Mouse (Mus musculus) brown adipose tissue, adult 24 weeks (tissue): ENCODE results near the gene Ccdc130. TPM values are rescaled to one million over a fixed set of nuclear protein-coding genes. Genes with fewer than 3 reads are reported as not detected.
A peak's percentile ranks its signal among the peaks of the same experiment; 100 is the strongest.
"Not testable (repeated sequence)": the region's sequence is repeated elsewhere in the genome, so short reads cannot be mapped to it uniquely, and the experiment has no call there.

Source experiments
- H3K27ac ChIP-seq: fragments of 200-500 bp; replicated peaks from 2 replicates; pipeline ENCODE4 v1.5.1; 2012; ENCODE audit warnings: low read depth, mild to moderate bottlenecking, low read length
- H3K4me1 ChIP-seq: fragments of 200-500 bp; 2 replicates; pipeline ENCODE4 v1.6.1; 2012; ENCODE audit warnings: low read length, mixed read lengths; ENCODE audit not compliant: control insufficient read depth, insufficient read depth, insufficient read length
- H3K4me3 ChIP-seq: fragments of 200-500 bp; 2 replicates; pipeline ENCODE4 v1.5.1; 2012; ENCODE audit warnings: low read depth, mild to moderate bottlenecking, low read length, moderate library complexity; ENCODE audit not compliant: insufficient read depth
- polyA plus RNA-seq: library from polyadenylated mRNA; stranded (reverse); fragments of >200 nt; gene quantifications from 2 replicates; pipeline ENCODE4 v1.2.4, GENCODE M21; 2012; ENCODE audit not compliant: missing spikeins, insufficient read depth, insufficient read length

The Ccdc130 gene
- polyA plus RNA-seq: 6.9 and 8.5 TPM in 2 replicates

GRCm38 (mm10) chr8:84269950-84270773, at the start of gene Ccdc130:
TSS of gene Ccdc130 (minus strand) at chr8:84270380.
- H3K4me3 ChIP-seq: peak within 1 kb of the TSS; percentile 95
- H3K27ac ChIP-seq: peak within 1 kb of the TSS; percentile 85
- H3K4me1 ChIP-seq: peaks cover 3% of the 10 kb centered on the region; the same call in 1 of the 2 replicates

GRCm38 (mm10) chr8:84308376-84308775, 38.2 kb upstream of the Ccdc130 start:
- H3K4me3 ChIP-seq: no peak overlapping the region
- H3K4me1 ChIP-seq: no peaks in the 10 kb centered on the region
- H3K27ac ChIP-seq: no peak overlapping the region

GRCm38 (mm10) chr8:84303951-84304350, 33.8 kb upstream of the Ccdc130 start:
- Histone ChIP-seq H3K4me1 (no peaks in the 10 kb centered on the region), H3K27ac (no peak overlapping the region), H3K4me3 (no peak overlapping the region)

- H3K4me3 ChIP-seq: no peak overlapping the region
- H3K4me1 ChIP-seq: no peaks in the 10 kb centered on the region
- H3K27ac ChIP-seq: no peak overlapping the region
Measured at GRCm38 (mm10) chr8:84297029-84297785, 27.0 kb upstream of the Ccdc130 start.

GRCm38 (mm10) chr8:84291688-84292087, 21.5 kb upstream of the Ccdc130 start:
- Histone ChIP-seq H3K27ac (no peak overlapping the region), H3K4me1 (no peaks in the 10 kb centered on the region), H3K4me3 (no peak overlapping the region)

GRCm38 (mm10) chr8:84291086-84291485, 20.9 kb upstream of the Ccdc130 start:
- Histone ChIP-seq H3K4me3 (no peak overlapping the region), H3K27ac (no peak overlapping the region), H3K4me1 (no peaks in the 10 kb centered on the region)

- Histone ChIP-seq H3K4me3 (no peak overlapping the region), H3K27ac (no peak overlapping the region), H3K4me1 (no peaks in the 10 kb centered on the region)
Measured at GRCm38 (mm10) chr8:84288892-84289291, 18.7 kb upstream of the Ccdc130 start.

GRCm38 (mm10) chr8:84285665-84286064, 15.5 kb upstream of the Ccdc130 start:
- H3K27ac ChIP-seq, H3K4me1 ChIP-seq, H3K4me3 ChIP-seq: not testable (repeated sequence)

GRCm38 (mm10) chr8:84284608-84285063, 14.5 kb upstream of the Ccdc130 start:
- Histone ChIP-seq H3K4me3 (no peak overlapping the region; the same call in 1 of the 2 replicates), H3K4me1 (no peaks in the 10 kb centered on the region), H3K27ac (no peak overlapping the region)

GRCm38 (mm10) chr8:84280777-84281176, 10.6 kb upstream of the Ccdc130 start:
- no peaks in the 10 kb centered on the region for H3K4me1 ChIP-seq
- H3K27ac ChIP-seq: no peak overlapping the region
- H3K4me3 ChIP-seq: no peak overlapping the region

- Histone ChIP-seq H3K27ac (no peak overlapping the region), H3K4me1 (no peaks in the 10 kb centered on the region), H3K4me3 (no peak overlapping the region)
Measured at GRCm38 (mm10) chr8:84276447-84276846, 6.3 kb upstream of the Ccdc130 start.

GRCm38 (mm10) chr8:84273968-84274367, 3.8 kb upstream of the Ccdc130 start:
- H3K27ac ChIP-seq: no peak overlapping the region
- peaks cover 3% of the 10 kb centered on the region; the same call in 1 of the 2 replicates for H3K4me1 ChIP-seq
- H3K4me3 ChIP-seq: no peak overlapping the region

GRCm38 (mm10) chr8:84272302-84272701, 2.1 kb upstream of the Ccdc130 start:
- H3K4me3 ChIP-seq: no peak overlapping the region

GRCm38 (mm10) chr8:84261098-84261497, 9.1 kb downstream of the Ccdc130 start:
- peaks cover 6% of the 10 kb centered on the region for H3K4me1 ChIP-seq
- no peak overlapping the region for H3K4me3 ChIP-seq
- no peak overlapping the region for H3K27ac ChIP-seq

More at GRCm38 (mm10) chr8:84272302-84272701, 2.1 kb upstream of the Ccdc130 start:
- H3K27ac ChIP-seq: no peak overlapping the region
- peaks cover 3% of the 10 kb centered on the region; the same call in 1 of the 2 replicates for H3K4me1 ChIP-seq

- Histone ChIP-seq H3K4me1 (peaks cover 8% of the 10 kb centered on the region), H3K27ac (peak within 1 kb of the TSS; percentile 78)
Measured at GRCm38 (mm10) chr8:84256822-84257610, 13.2 kb downstream of the Ccdc130 start, which contains the start of gene Mri1. TSS of gene Mri1 (minus strand) at chr8:84257326.

More at GRCm38 (mm10) chr8:84256822-84257610, 13.2 kb downstream of the Ccdc130 start, which contains the start of gene Mri1:
- peak within 1 kb of the TSS; percentile 87 for H3K4me3 ChIP-seq
